Mouse (Mus musculus) midbrain, postnatal 0 days (tissue): ENCODE results near the gene Dusp8. TPM values are rescaled to one million over a fixed set of nuclear protein-coding genes. Genes with fewer than 3 reads are reported as not detected.

Source experiments
- ATAC-seq: fragments of 200-750 bp; cut with Nextera tagmentation; 2 replicates; pipeline ENCODE4 v1.8.0; 2017; ENCODE audit warnings: moderate number of reproducible peaks, mild to moderate bottlenecking, moderate TSS enrichment, moderate library complexity; ENCODE audit not compliant: low FRiP score
- DNase-seq: peaks from one replicate; pipeline ENCODE4 v3.0.0-alpha.2; 2015; ENCODE audit warnings: low spot score
- H3K27ac ChIP-seq: fragments of 300-500 bp; sonication (generic); 2 replicates; pipeline ENCODE4 v1.5.1; 2014; ENCODE audit warnings: low read depth, mild to moderate bottlenecking, low read length, mixed read lengths
- H3K27me3 ChIP-seq: fragments of 300-500 bp; sonication (generic); 2 replicates; pipeline ENCODE4 v1.6.1; 2014; ENCODE audit warnings: low read length, control low read depth, mixed read lengths; ENCODE audit not compliant: insufficient read depth
- H3K36me3 ChIP-seq: fragments of 300-500 bp; sonication (generic); 2 replicates; pipeline ENCODE4 v1.6.1; 2014; ENCODE audit warnings: low read length, control low read depth, mixed read lengths; ENCODE audit not compliant: insufficient read depth
- H3K4me1 ChIP-seq: fragments of 300-500 bp; sonication (generic); 2 replicates; pipeline ENCODE4 v1.6.1; 2014; ENCODE audit warnings: mild to moderate bottlenecking, control low read depth, antibody characterized with exemption, low read length, mixed read lengths; ENCODE audit not compliant: insufficient read depth
- H3K4me2 ChIP-seq: fragments of 300-500 bp; sonication (generic); 2 replicates; pipeline ENCODE4 v1.6.1; 2014; ENCODE audit warnings: low read depth, mild to moderate bottlenecking, low read length, mixed read lengths; ENCODE audit not compliant: poor library complexity, severe bottlenecking
- H3K4me3 ChIP-seq: fragments of 300-500 bp; sonication (generic); 2 replicates; pipeline ENCODE4 v1.5.1; 2014; ENCODE audit warnings: low read depth, mild to moderate bottlenecking, low read length, moderate library complexity
- H3K9ac ChIP-seq: fragments of 300-500 bp; sonication (generic); replicated peaks from 2 replicates; pipeline ENCODE4 v1.6.1; 2014; ENCODE audit warnings: mild to moderate bottlenecking, low read length, moderate library complexity, mixed read lengths; ENCODE audit not compliant: poor library complexity, severe bottlenecking
- H3K9me3 ChIP-seq: fragments of 300-500 bp; sonication (generic); 2 replicates; pipeline ENCODE4 v1.6.1; 2016; ENCODE audit warnings: low read length, control low read depth
- CTCF ChIP-seq: IDR thresholded peaks from 2 replicates; pipeline ENCODE4 v1.5.1; 2016; ENCODE audit warnings: antibody characterized with exemption, mild to moderate bottlenecking
- WGBS: fragments of 180-500 bp; shearing (Covaris S2); extraction: QIAGEN DNeasy Blood & Tissue Kit; methylation state at CpG from one replicate; pipeline ENCODE4 v1.1.7; 2014; 5-methylcytosine and 5-hydroxymethylcytosine counted together
- polyA plus RNA-seq: library from polyadenylated mRNA; unstranded; fragments of >200 nt; fragmentation: Nextera tagmentation; extraction: Ambion mirVana; gene quantifications from 2 replicates; pipeline ENCODE4 v1.2.1, GENCODE M21; 2015
- total RNA-seq: library from RNA; depleted of rRNA; stranded (reverse); fragments of >200 nt; gene quantifications from 2 replicates; pipeline ENCODE4 v1.2.3, GENCODE M21; 2014

Dusp8 gene
- total and polyA plus RNA-seq, 2 experiments from 2014 or later: 94.2 to 144 TPM

GRCm38 (mm10) chr7:142056601-142057061 is 39.0 kb downstream of the Dusp8 start:
- WGBS: 87% methylated on average over 1 of the region's 1 CpGs
- no peaks in the 10 kb centered on the region for H3K9me3 ChIP-seq
- TF ChIP-seq CTCF: no peak
- peaks cover 11% of the 10 kb centered on the region; the same call in 1 of the 2 replicates for H3K4me1 ChIP-seq
- H3K9ac ChIP-seq: no peak overlapping the region
- no peak overlapping the region for H3K4me2 ChIP-seq
- no peak for ATAC-seq
- no peak overlapping the region for H3K4me3 ChIP-seq
- no peaks in the 10 kb centered on the region for H3K27me3 ChIP-seq
- H3K36me3 ChIP-seq: 0 out of 2 replicates have a peak, but pooled peaks cover 4% of the 10 kb centered on the region
- DNase-seq: no peak
- H3K27ac ChIP-seq: no peak overlapping the region

- Histone ChIP-seq H3K9ac (no peak overlapping the region), H3K36me3 (0 out of 2 replicates have a peak, but pooled peaks cover 4% of the 10 kb centered on the region), H3K4me2 (no peak overlapping the region), H3K4me3 (no peak overlapping the region), H3K4me1 (peaks cover 9% of the 10 kb centered on the region; the same call in 1 of the 2 replicates), H3K27ac (no peak overlapping the region), H3K9me3 (no peaks in the 10 kb centered on the region), H3K27me3 (no peaks in the 10 kb centered on the region)
- 91% methylated on average over 3 of the region's 3 CpGs for WGBS
- ATAC-seq (no peak), DNase-seq (no peak)
- TF ChIP-seq CTCF: no peak
These were observed 40.2 kb downstream of the Dusp8 start for GRCm38 (mm10) chr7:142055431-142055830.

- H3K4me1 ChIP-seq: no peaks in the 10 kb centered on the region
- no peaks in the 10 kb centered on the region for H3K36me3 ChIP-seq
- DNase-seq (no peak), ATAC-seq (no peak)
- H3K9me3 ChIP-seq: no peaks in the 10 kb centered on the region
- no peak for TF ChIP-seq CTCF
- no peak overlapping the region for H3K9ac ChIP-seq
- no peak overlapping the region for H3K27ac ChIP-seq
- H3K4me2 ChIP-seq: no peak overlapping the region
- H3K27me3 ChIP-seq: no peaks in the 10 kb centered on the region
- H3K4me3 ChIP-seq: no peak overlapping the region
These were observed 45.1 kb downstream of the Dusp8 start for GRCm38 (mm10) chr7:142050536-142050935.

- H3K9ac ChIP-seq: no peak overlapping the region
- H3K4me1 ChIP-seq: no peaks in the 10 kb centered on the region
- H3K4me3 ChIP-seq: no peak overlapping the region
- 83% methylated on average over 1 of the region's 1 CpGs for whole genome bisulfite sequencing
- no peak for ATAC-seq
- no peak overlapping the region for H3K4me2 ChIP-seq
- TF ChIP-seq CTCF: no peak
- no peaks in the 10 kb centered on the region for H3K27me3 ChIP-seq
- DNase-seq: no peak
- H3K36me3 ChIP-seq: no peaks in the 10 kb centered on the region
- no peaks in the 10 kb centered on the region for H3K9me3 ChIP-seq
- no peak overlapping the region for H3K27ac ChIP-seq
These were observed 49.7 kb downstream of the Dusp8 start for GRCm38 (mm10) chr7:142045932-142046331.

GRCm38 (mm10) chr7:142045344-142045743 is 50.3 kb downstream of the Dusp8 start:
- Histone ChIP-seq H3K4me3 (no peak overlapping the region), H3K4me2 (no peak overlapping the region), H3K9ac (no peak overlapping the region), H3K36me3 (no peaks in the 10 kb centered on the region), H3K27me3 (no peaks in the 10 kb centered on the region), H3K4me1 (no peaks in the 10 kb centered on the region), H3K9me3 (no peaks in the 10 kb centered on the region), H3K27ac (no peak overlapping the region)
- ATAC-seq (no peak), DNase-seq (no peak)
- 43% methylated on average over 2 of the region's 2 CpGs for WGBS
- no peak for TF ChIP-seq CTCF

- no peaks in the 10 kb centered on the region for H3K4me1 ChIP-seq
- no peaks in the 10 kb centered on the region for H3K36me3 ChIP-seq
- ATAC-seq (no peak), DNase-seq (no peak)
- TF ChIP-seq CTCF: no peak
- 99% methylated on average over 3 of the region's 3 CpGs for WGBS
- no peaks in the 10 kb centered on the region for H3K27me3 ChIP-seq
- H3K4me2 ChIP-seq: no peak overlapping the region
- H3K27ac ChIP-seq: no peak overlapping the region
- H3K4me3 ChIP-seq: no peak overlapping the region
- no peak overlapping the region for H3K9ac ChIP-seq
- H3K9me3 ChIP-seq: no peaks in the 10 kb centered on the region
These were observed 54.9 kb downstream of the Dusp8 start for GRCm38 (mm10) chr7:142040756-142041155.
